In the genomic region with DNA sequence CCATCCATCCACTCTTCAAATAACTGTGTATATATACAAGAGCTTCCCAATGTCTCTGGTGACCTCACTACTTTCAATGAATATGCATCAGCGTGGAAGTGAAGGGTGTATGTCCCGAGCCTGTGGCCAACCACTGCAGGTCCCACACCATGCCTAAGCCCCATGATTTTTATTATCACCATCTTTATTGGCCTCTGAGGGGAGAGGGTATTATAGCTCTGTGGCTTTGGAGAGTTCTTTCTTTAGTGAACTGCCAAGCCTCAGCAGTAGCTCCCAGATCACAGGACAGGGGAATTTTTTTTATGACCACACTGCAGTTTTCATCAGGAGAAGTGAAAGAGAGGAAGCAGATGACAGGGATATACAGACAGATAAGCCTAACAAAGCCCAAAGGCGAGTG, we compare ENCODE assay signal across 10 mouse cellular contexts.
DNase-seq lines count a peak whose midpoint lies in the region; ATAC-seq lines count a peak whose summit lies in the region.
"Had no signal": no experiment of that assay in that cellular context is flagged by ENCODE, and none has a peak within 500 bp of the region (broad histone marks: within the 10 kb centered on the region; RNA-seq: fewer than 3 reads in every experiment).

No protein-coding gene starts in this region.

- 62% methylated on average over 3 of the region's 3 CpGs for WGBS in heart, embryonic 10.5 days
- WGBS in midbrain, embryonic 11.5 days: 63% methylated on average over 3 of the region's 3 CpGs
- WGBS in midbrain, embryonic 10.5 days: 69% methylated on average over 3 of the region's 3 CpGs
- 16% methylated on average over 3 of the region's 3 CpGs for WGBS in limb, embryonic 13.5 days
- 72% methylated on average over 3 of the region's 3 CpGs for WGBS in stomach, embryonic 15.5 days
- WGBS in liver, embryonic 12.5 days (ENCODE audit: insufficient replicate concordance): 30% methylated on average over 3 of the region's 3 CpGs

- no peak overlapping the region for H3K4me2 ChIP-seq in midbrain, embryonic 11.5 days
- H3K4me2 ChIP-seq in limb, embryonic 13.5 days (replicated peaks): peak overlapping the region; percentile 42; the same call in 1 of the 2 replicates
- H3K4me2 ChIP-seq in stomach, embryonic 15.5 days: no peak overlapping the region
- no peak overlapping the region for H3K4me2 ChIP-seq in liver, embryonic 12.5 days

- no peaks in the 10 kb centered on the region for H3K27me3 ChIP-seq in heart, embryonic 10.5 days (ENCODE audit: insufficient read depth, poor library complexity, severe bottlenecking)
- no peaks in the 10 kb centered on the region for H3K27me3 ChIP-seq in midbrain, embryonic 11.5 days (ENCODE audit: control insufficient read depth, insufficient read depth, low read length)
- no peaks in the 10 kb centered on the region for H3K27me3 ChIP-seq in midbrain, embryonic 10.5 days (ENCODE audit: low read depth, poor library complexity, severe bottlenecking)
- H3K27me3 ChIP-seq in limb, embryonic 13.5 days: no peaks in the 10 kb centered on the region
- no peaks in the 10 kb centered on the region for H3K27me3 ChIP-seq in stomach, embryonic 15.5 days (replicated peaks)
- H3K27me3 ChIP-seq in liver, embryonic 12.5 days (replicated peaks): no peaks in the 10 kb centered on the region

- no peaks in the 10 kb centered on the region for H3K36me3 ChIP-seq in heart, embryonic 10.5 days
- H3K36me3 ChIP-seq in midbrain, embryonic 11.5 days (ENCODE audit: control insufficient read depth, insufficient read depth, low read length): no peaks in the 10 kb centered on the region
- peaks cover 4% of the 10 kb centered on the region; the same call in 1 of the 2 replicates for H3K36me3 ChIP-seq in midbrain, embryonic 10.5 days
- H3K36me3 ChIP-seq in limb, embryonic 13.5 days: no peaks in the 10 kb centered on the region
- no peaks in the 10 kb centered on the region for H3K36me3 ChIP-seq in stomach, embryonic 15.5 days
- H3K36me3 ChIP-seq in liver, embryonic 12.5 days: no peaks in the 10 kb centered on the region

- no peak overlapping the region for H3K4me3 ChIP-seq in heart, embryonic 10.5 days
- no peak overlapping the region for H3K4me3 ChIP-seq in midbrain, embryonic 11.5 days (ENCODE audit: low read depth, low read length)
- no peak overlapping the region for H3K4me3 ChIP-seq in midbrain, embryonic 10.5 days
- no peak overlapping the region for H3K4me3 ChIP-seq in limb, embryonic 13.5 days
- no peak overlapping the region for H3K4me3 ChIP-seq in stomach, embryonic 15.5 days (replicated peaks)
- H3K4me3 ChIP-seq in liver, embryonic 12.5 days: no peak overlapping the region

- peak overlapping the region; percentile 69 for H3K27ac ChIP-seq in heart, embryonic 10.5 days
- H3K27ac ChIP-seq in midbrain, embryonic 11.5 days (ENCODE audit: low read depth, low read length): no peak overlapping the region
- H3K27ac ChIP-seq in midbrain, embryonic 10.5 days (replicated peaks): no peak overlapping the region
- no peak overlapping the region for H3K27ac ChIP-seq in limb, embryonic 13.5 days
- H3K27ac ChIP-seq in stomach, embryonic 15.5 days: peak overlapping the region; percentile 52; the same call in 1 of the 2 replicates
- H3K27ac ChIP-seq in liver, embryonic 12.5 days: no peak overlapping the region

- no peak for ATAC-seq in midbrain, embryonic 11.5 days (ENCODE audit: low FRiP score)
- peak; percentile 52; the same call in 1 of the 2 replicates for ATAC-seq in limb, embryonic 13.5 days (ENCODE audit: low FRiP score, low read depth)
- no peak for ATAC-seq in stomach, embryonic 15.5 days (ENCODE audit: insufficient read depth, low FRiP score, low read depth)
- ATAC-seq in liver, embryonic 12.5 days: no peak

- H3K9me3 ChIP-seq in heart, embryonic 10.5 days: no peaks in the 10 kb centered on the region
- H3K9me3 ChIP-seq in midbrain, embryonic 11.5 days (ENCODE audit: control insufficient read depth, low read length): no peaks in the 10 kb centered on the region
- H3K9me3 ChIP-seq in midbrain, embryonic 10.5 days (replicated peaks): no peaks in the 10 kb centered on the region; the same call in 1 of the 2 replicates
- H3K9me3 ChIP-seq in limb, embryonic 13.5 days: no peaks in the 10 kb centered on the region
- H3K9me3 ChIP-seq in stomach, embryonic 15.5 days: no peaks in the 10 kb centered on the region
- H3K9me3 ChIP-seq in liver, embryonic 12.5 days (replicated peaks): no peaks in the 10 kb centered on the region

- H3K9ac ChIP-seq in midbrain, embryonic 11.5 days (ENCODE audit: low read length): no peak overlapping the region
- no peak overlapping the region for H3K9ac ChIP-seq in limb, embryonic 13.5 days
- H3K9ac ChIP-seq in stomach, embryonic 15.5 days: no peak overlapping the region
- no peak overlapping the region for H3K9ac ChIP-seq in liver, embryonic 12.5 days

- DNase-seq in heart, embryonic 10.5 days (ENCODE audit: low spot score): peak; percentile 45
- no peak for DNase-seq in heart, adult 8-10 months (ENCODE audit: low spot score)
- DNase-seq in midbrain, embryonic 11.5 days (ENCODE audit: low spot score, missing footprints): peak; percentile 79
- DNase-seq in midbrain, embryonic 10.5 days (ENCODE audit: low spot score): no peak
- DNase-seq in adrenal gland, postnatal 36 days: no peak
- DNase-seq: layer of hippocampus, postnatal 36 days; lung, adult 2 months had no signal

- peaks cover 17% of the 10 kb centered on the region for H3K4me1 ChIP-seq in heart, embryonic 10.5 days
- H3K4me1 ChIP-seq in midbrain, embryonic 11.5 days (ENCODE audit: control insufficient read depth, insufficient read depth, low read length): peaks cover 15% of the 10 kb centered on the region
- H3K4me1 ChIP-seq in midbrain, embryonic 10.5 days: peaks cover 35% of the 10 kb centered on the region
- peaks cover 22% of the 10 kb centered on the region for H3K4me1 ChIP-seq in limb, embryonic 13.5 days
- H3K4me1 ChIP-seq in stomach, embryonic 15.5 days: peaks cover 12% of the 10 kb centered on the region
- peaks cover 13% of the 10 kb centered on the region for H3K4me1 ChIP-seq in liver, embryonic 12.5 days

Comparison
In these comparisons a context has a peak if more than half of its experiments do, and no peak if none do; other contexts are left out.
1. DNase-seq: peak in heart, embryonic 10.5 days (single experiment) and midbrain, embryonic 11.5 days (single experiment); none in heart, adult 8-10 months (single experiment), midbrain, embryonic 10.5 days (single experiment) and adrenal gland, postnatal 36 days (0 of 2).
2. H3K27ac ChIP-seq: peak in heart, embryonic 10.5 days (single experiment) and stomach, embryonic 15.5 days (single experiment); none in midbrain, embryonic 11.5 days (single experiment), midbrain, embryonic 10.5 days (single experiment), limb, embryonic 13.5 days (single experiment) and liver, embryonic 12.5 days (single experiment).